Mouse (Mus musculus) MEL (cell line): ENCODE measurements around the gene Arid5b. TPM values are rescaled to one million over a fixed set of nuclear protein-coding genes. Genes with fewer than 3 reads are reported as not detected.

Experiments used
- DNase-seq: peaks from one replicate; pipeline ENCODE4 v3.0.0; 2011; ENCODE audit warnings: low read depth, low spot score
- H3K27ac ChIP-seq: 2 replicates; pipeline ENCODE4 v1.5.1; 2012; ENCODE audit warnings: low read depth, mild to moderate bottlenecking, control low read depth, low read length, moderate library complexity; ENCODE audit not compliant: control insufficient read depth
- H3K27me3 ChIP-seq, 2 experiments: fragments of 150-350 bp in 1 of 2; sonication (generic) in 1 of 2; 2 replicates each; pipeline ENCODE4 v1.6.1; 2012; ENCODE audit warnings: low read length in 2 of 2, mild to moderate bottlenecking in 2 of 2, improper control_type of control experiment in 1 of 2, moderate library complexity in 1 of 2; ENCODE audit not compliant: insufficient read depth in 2 of 2, control insufficient read depth in 1 of 2
- H3K36me3 ChIP-seq, 2 experiments: 2 replicates each; pipeline ENCODE4 v1.6.1; 2012 to 2014; ENCODE audit warnings: low read length in 2 of 2, improper control_type of control experiment in 1 of 2, inconsistent platforms in 1 of 2, mild to moderate bottlenecking in 1 of 2; ENCODE audit not compliant: insufficient read depth in 2 of 2, control insufficient read depth in 1 of 2
- H3K4me1 ChIP-seq, 2 experiments: fragments of 150-350 bp in 1 of 2; sonication (generic) in 1 of 2; 2 replicates each; pipeline ENCODE4 v1.6.1; 2012; ENCODE audit warnings: low read length in 2 of 2, improper control_type of control experiment in 1 of 2, mild to moderate bottlenecking in 1 of 2; ENCODE audit not compliant: insufficient read depth in 2 of 2, control insufficient read depth in 1 of 2
- H3K4me3 ChIP-seq, 2 experiments: fragments of 150-350 bp in 1 of 2; sonication (generic) in 1 of 2; 2 replicates each; pipeline ENCODE4 v1.5.1; 2012; ENCODE audit warnings: low read depth in 2 of 2, low read length in 2 of 2, mild to moderate bottlenecking in 2 of 2, moderate library complexity in 2 of 2, control low read depth in 1 of 2, improper control_type of control experiment in 1 of 2; ENCODE audit not compliant: control insufficient read depth in 1 of 2, insufficient read depth in 1 of 2
- H3K79me2 ChIP-seq: 2 replicates; pipeline ENCODE4 v1.6.1; 2012; ENCODE audit warnings: mild to moderate bottlenecking, low read length, moderate library complexity; ENCODE audit not compliant: control insufficient read depth, poor library complexity, insufficient read depth
- H3K9ac ChIP-seq: 2 replicates; pipeline ENCODE4 v1.6.1; 2012; ENCODE audit warnings: low read depth, mild to moderate bottlenecking, control low read depth, low read length, moderate library complexity; ENCODE audit not compliant: control insufficient read depth, poor library complexity, severe bottlenecking
- H3K9me3 ChIP-seq: fragments of 150-350 bp; sonication (generic); replicated peaks from 2 replicates; pipeline ENCODE4 v1.6.1; 2012; ENCODE audit warnings: mild to moderate bottlenecking, low read length, improper control_type of control experiment, moderate library complexity; ENCODE audit not compliant: insufficient read depth
- CHD1 ChIP-seq: IDR thresholded peaks from 2 replicates; pipeline ENCODE4 v1.6.1; 2012; ENCODE audit warnings: low read depth, mild to moderate bottlenecking, inconsistent platforms, low read length, improper control_type of control experiment
- CHD2 ChIP-seq: IDR thresholded peaks from 2 replicates; pipeline ENCODE4 v1.6.1; 2011; ENCODE audit warnings: low read length, improper control_type of control experiment
- E2F4 ChIP-seq: IDR thresholded peaks from 2 replicates; pipeline ENCODE4 v1.6.1; 2011; ENCODE audit warnings: low read depth, low read length, improper control_type of control experiment, borderline replicate concordance
- ELF1 ChIP-seq: IDR thresholded peaks from 2 replicates; pipeline ENCODE4 v1.6.1; 2014; ENCODE audit warnings: low read depth, mild to moderate bottlenecking, inconsistent platforms, low read length, improper control_type of control experiment, moderate library complexity
- JUND ChIP-seq: IDR thresholded peaks from 2 replicates; pipeline ENCODE4 v1.6.1; 2011; ENCODE audit warnings: low read depth, mild to moderate bottlenecking, improper control_type of control experiment, low read length
- MAZ ChIP-seq: IDR thresholded peaks from 2 replicates; pipeline ENCODE4 v1.6.1; 2012; ENCODE audit warnings: low read depth, mild to moderate bottlenecking, inconsistent platforms, low read length, improper control_type of control experiment
- MYC ChIP-seq: IDR thresholded peaks from 2 replicates; pipeline ENCODE4 v1.6.1; 2011; ENCODE audit warnings: low read depth, mild to moderate bottlenecking, low read length, improper control_type of control experiment, moderate library complexity
- NELFE ChIP-seq: IDR thresholded peaks from 2 replicates; pipeline ENCODE4 v1.6.1; 2011; ENCODE audit warnings: low read depth, low read length, improper control_type of control experiment
- NRF1 ChIP-seq: IDR thresholded peaks from 2 replicates; pipeline ENCODE4 v1.6.1; 2014; ENCODE audit warnings: low read depth, mild to moderate bottlenecking, inconsistent platforms, low read length, improper control_type of control experiment, moderate library complexity; ENCODE audit not compliant: poor library complexity, insufficient read depth, severe bottlenecking
- POLR2A ChIP-seq, 2 experiments: IDR thresholded peaks; 2 replicates each; pipeline ENCODE4 v1.6.1; 2011 to 2012; ENCODE audit warnings: low read length in 2 of 2, mild to moderate bottlenecking in 2 of 2, control low read depth in 1 of 2, improper control_type of control experiment in 1 of 2, low read depth in 1 of 2, moderate library complexity in 1 of 2; ENCODE audit not compliant: control insufficient read depth in 1 of 2, insufficient read depth in 1 of 2, poor library complexity in 1 of 2
- RAD21 ChIP-seq: IDR thresholded peaks from 2 replicates; pipeline ENCODE4 v1.6.1; 2011; ENCODE audit warnings: mild to moderate bottlenecking, low read depth, low read length, improper control_type of control experiment
- RCOR1 ChIP-seq: IDR thresholded peaks from 2 replicates; pipeline ENCODE4 v1.6.1; 2012; ENCODE audit warnings: low read depth, mild to moderate bottlenecking, inconsistent platforms, low read length, improper control_type of control experiment
- SIN3A ChIP-seq: IDR thresholded peaks from 2 replicates; pipeline ENCODE4 v1.6.1; 2012; ENCODE audit warnings: low read length, improper control_type of control experiment, inconsistent platforms
- UBTF ChIP-seq: IDR thresholded peaks from 2 replicates; pipeline ENCODE4 v1.6.1; 2012; ENCODE audit warnings: low read depth, mild to moderate bottlenecking, inconsistent platforms, low read length, improper control_type of control experiment, moderate library complexity, borderline replicate concordance; ENCODE audit not compliant: insufficient read depth
- USF1 ChIP-seq: IDR thresholded peaks from 2 replicates; pipeline ENCODE4 v1.6.1; 2014; ENCODE audit warnings: low read depth, mild to moderate bottlenecking, inconsistent platforms, low read length, improper control_type of control experiment, moderate library complexity
- USF2 ChIP-seq, 2 experiments: IDR thresholded peaks; 2 replicates each; pipeline ENCODE4 v1.6.1; 2011 to 2012; ENCODE audit warnings: improper control_type of control experiment in 2 of 2, low read length in 2 of 2, borderline replicate concordance in 1 of 2, inconsistent platforms in 1 of 2, low read depth in 1 of 2, mild to moderate bottlenecking in 1 of 2; ENCODE audit not compliant: insufficient read depth in 1 of 2
- ZC3H11A ChIP-seq: IDR thresholded peaks from 2 replicates; pipeline ENCODE4 v1.6.1; 2012; ENCODE audit warnings: low read depth, mild to moderate bottlenecking, inconsistent platforms, low read length, improper control_type of control experiment
- ZMIZ1 ChIP-seq: IDR thresholded peaks from 2 replicates; pipeline ENCODE4 v1.6.1; 2012; ENCODE audit warnings: low read depth, mild to moderate bottlenecking, inconsistent platforms, low read length, improper control_type of control experiment, moderate library complexity
- ZNF384 ChIP-seq: IDR thresholded peaks from 2 replicates; pipeline ENCODE4 v1.6.1; 2012; ENCODE audit warnings: low read depth, mild to moderate bottlenecking, inconsistent platforms, low read length, improper control_type of control experiment
- polyA plus RNA-seq, 2 experiments: library from polyadenylated mRNA; stranded (reverse) in 1 of 2; unstranded in 1 of 2; fragments of >175 nt in 1 of 2; fragments of >200 nt in 1 of 2; gene quantifications; 2 replicates each; pipeline versions ENCODE4 v1.2.1 to v1.2.4; 2012; ENCODE audit warnings: low replicate concordance in 2 of 2, low read depth in 1 of 2; ENCODE audit not compliant: insufficient read length in 2 of 2, insufficient read depth in 1 of 2, missing spikeins in 1 of 2
- total RNA-seq: library from RNA; depleted of rRNA; stranded (reverse); fragments of 300-350 nt; gene quantifications from 2 replicates; pipeline ENCODE4 v1.2.3, GENCODE M21; 2012

Arid5b gene
- total and polyA plus RNA-seq, 3 experiments: 0.03 TPM; not detected in 2

- no peaks in the 10 kb centered on the region for H3K27me3 ChIP-seq
- H3K27ac ChIP-seq: no peak overlapping the region
- H3K4me3 ChIP-seq: no peak overlapping the region
- H3K36me3 ChIP-seq: no peaks in the 10 kb centered on the region
- TF ChIP-seq ZMIZ1 (no peak), RAD21 (no peak), NELFE (no peak), USF1 (no peak), RCOR1 (no peak), ELF1 (no peak), JUND (no peak), ZC3H11A (no peak), MYC (no peak), POLR2A (IDR thresholded peaks at IDR 0.05; ENCODE audit: control insufficient read depth in 1 of 2, insufficient read depth in 1 of 2, low read depth in 1 of 2, low read length in 2 of 2, poor library complexity in 1 of 2) (no peak), USF2 (IDR thresholded peaks at IDR 0.05; ENCODE audit: borderline replicate concordance in 1 of 2, insufficient read depth in 1 of 2, low read depth in 1 of 2, low read length in 2 of 2) (no peak), MAZ (no peak), E2F4 (no peak), CHD2 (no peak), ZNF384 (no peak), SIN3A (no peak), UBTF (no peak), NRF1 (no peak), CHD1 (no peak)
- no peaks in the 10 kb centered on the region for H3K79me2 ChIP-seq
- no peaks in the 10 kb centered on the region for H3K4me1 ChIP-seq
- H3K9ac ChIP-seq: no peak overlapping the region
- no peak for DNase-seq
- no peaks in the 10 kb centered on the region for H3K9me3 ChIP-seq
These were observed 138.2 kb downstream of the Arid5b start for GRCm38 (mm10) chr10:68140306-68140705.

GRCm38 (mm10) chr10:68138123-68138522, 140.4 kb downstream of the Arid5b start:
- no peak overlapping the region for H3K27ac ChIP-seq
- H3K79me2 ChIP-seq: no peaks in the 10 kb centered on the region
- H3K9ac ChIP-seq: no peak overlapping the region
- no peak for DNase-seq
- H3K36me3 ChIP-seq: no peaks in the 10 kb centered on the region
- TF ChIP-seq RCOR1 (no peak), JUND (no peak), NELFE (no peak)
- H3K4me3 ChIP-seq: no peak overlapping the region
- no peaks in the 10 kb centered on the region for H3K4me1 ChIP-seq
- no peaks in the 10 kb centered on the region for H3K9me3 ChIP-seq
- H3K27me3 ChIP-seq: no peaks in the 10 kb centered on the region; a peak in 1 of 4 replicates
